22 mouse cellular contexts compared by ENCODE assay signal in the genomic region with DNA sequence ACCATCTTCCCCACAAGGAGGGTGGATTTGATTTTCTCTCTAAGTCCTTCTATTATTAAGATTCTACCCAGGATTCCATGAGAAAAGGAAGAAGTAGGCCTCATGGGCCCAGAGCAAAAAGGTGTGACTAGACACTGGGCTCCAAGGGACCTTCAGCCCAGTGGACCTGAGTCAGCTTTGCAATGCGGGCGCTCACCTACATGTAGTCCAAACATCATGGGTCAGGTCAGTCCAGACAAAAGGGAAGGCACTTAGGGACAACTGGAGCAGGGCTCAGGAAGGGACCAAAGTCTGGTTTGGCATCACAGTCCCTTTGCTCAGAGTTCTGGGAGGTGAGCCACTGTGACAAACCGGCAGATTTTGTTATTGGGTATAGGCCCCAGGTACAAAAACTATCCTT. TPM values are rescaled to one million over a fixed set of nuclear protein-coding genes. Genes with fewer than 3 reads are reported as not detected.
"Had no signal": no experiment of that assay in that cellular context is flagged by ENCODE, and none has a peak within 500 bp of the region (broad histone marks: within the 10 kb centered on the region; RNA-seq: fewer than 3 reads in every experiment).

No protein-coding gene starts in this region.

- H3K9ac ChIP-seq: intestine, embryonic 15.5 days; limb, embryonic 12.5 days; limb, embryonic 15.5 days; liver, embryonic 13.5 days; midbrain, embryonic 12.5 days; midbrain, embryonic 15.5 days; neural tube, embryonic 13.5 days; stomach, embryonic 15.5 days had no signal

- H3K9me3 ChIP-seq: intestine, embryonic 15.5 days; limb, embryonic 12.5 days; limb, embryonic 15.5 days; liver, embryonic 13.5 days; midbrain, embryonic 12.5 days; midbrain, embryonic 15.5 days; neural tube, embryonic 13.5 days; stomach, embryonic 15.5 days had no signal

- H3K27ac ChIP-seq: intestine, embryonic 15.5 days; kidney, postnatal 0 days; limb, embryonic 12.5 days; limb, embryonic 15.5 days; liver, embryonic 13.5 days; midbrain, embryonic 12.5 days; midbrain, embryonic 15.5 days; neural tube, embryonic 13.5 days; stomach, embryonic 15.5 days had no signal

- ATAC-seq: intestine, embryonic 15.5 days; midbrain, embryonic 15.5 days had no signal

- H3K4me2 ChIP-seq: intestine, embryonic 15.5 days; limb, embryonic 12.5 days; limb, embryonic 15.5 days; liver, embryonic 13.5 days; midbrain, embryonic 12.5 days; midbrain, embryonic 15.5 days; neural tube, embryonic 13.5 days; stomach, embryonic 15.5 days had no signal

- H3K27me3 ChIP-seq: intestine, embryonic 15.5 days; limb, embryonic 12.5 days; limb, embryonic 15.5 days; midbrain, embryonic 12.5 days; midbrain, embryonic 15.5 days; neural tube, embryonic 13.5 days; stomach, embryonic 15.5 days had no signal

- H3K4me3 ChIP-seq: intestine, embryonic 15.5 days; limb, embryonic 12.5 days; limb, embryonic 15.5 days; liver, embryonic 13.5 days; midbrain, embryonic 12.5 days; midbrain, embryonic 15.5 days; myocyte; neural tube, embryonic 13.5 days; stomach, embryonic 15.5 days had no signal

- DNase-seq: left cerebral cortex, postnatal 4 days; liver, embryonic 13.5 days; lung, adult 2 months; lung, postnatal 14 days; lung, postnatal 4 days; retina, postnatal 1 day; right cerebral cortex, postnatal 25 days; spleen, adult 18-20 months; thymus, postnatal 25 days had no signal

RNA-seq across cellular contexts. Expression of a gene that starts 9.6 kb away (rescaled TPM):
- total RNA-seq: megakaryocyte progenitor cell, adult 5-6 weeks; megakaryocyte-erythroid progenitor cell, adult 5-6 weeks; monocyte, adult 5-6 weeks; neutrophil, adult 5-6 weeks had no signal
